Mouse (Mus musculus): ENCODE data around the gene Hnrnpa3. TPM values are rescaled to one million over a fixed set of nuclear protein-coding genes. Genes with fewer than 3 reads are reported as not detected.

Gene Hnrnpa3
- total and polyA plus RNA-seq, 3 experiments = 126 to 437 (median 342) TPM

- no peak overlapping the region for H3K9ac ChIP-seq (ENCODE audit: control insufficient read depth, low read depth, low read length, poor library complexity, severe bottlenecking)
- no peak overlapping the region for H3K4me3 ChIP-seq (ENCODE audit: control insufficient read depth in 1 of 2, insufficient read depth in 1 of 2, low read depth in 2 of 2, low read length in 2 of 2)
- H3K79me2 ChIP-seq (ENCODE audit: control insufficient read depth, insufficient read depth, low read length, poor library complexity) = peaks cover 93% of the 10 kb centered on the region
- peaks cover 13 to 24% of the 10 kb centered on the region in 2 experiments for H3K4me1 ChIP-seq (ENCODE audit: control insufficient read depth in 1 of 2, insufficient read depth in 2 of 2, low read length in 2 of 2)
- H3K27ac ChIP-seq (ENCODE audit: control insufficient read depth, low read depth, low read length) = no peak overlapping the region
- TF ChIP-seq POLR2AphosphoS5 (IDR thresholded peaks at IDR 0.05; ENCODE audit: borderline replicate concordance, low read depth, low read length) (no peak), GATA1 (IDR thresholded peaks at IDR 0.05; ENCODE audit: low read depth, low read length) (no peak), SMC3 (IDR thresholded peaks at IDR 0.05; ENCODE audit: low read depth, low read length) (no peak), EP300 (IDR thresholded peaks at IDR 0.05; ENCODE audit: low read depth in 1 of 2, low read length in 2 of 2) (no peak), SIN3A (IDR thresholded peaks at IDR 0.05; ENCODE audit: low read length) (no peak), MXI1 (IDR thresholded peaks at IDR 0.05; ENCODE audit: low read depth, low read length) (no peak), ZNF384 (IDR thresholded peaks at IDR 0.05; ENCODE audit: low read depth, low read length) (no peak), TBP (IDR thresholded peaks at IDR 0.05; ENCODE audit: low read depth, low read length) (no peak), POLR2A (IDR thresholded peaks at IDR 0.05; ENCODE audit: control insufficient read depth in 1 of 2, insufficient read depth in 1 of 2, low read depth in 1 of 2, low read length in 2 of 2, poor library complexity in 1 of 2) (no peak), ETS1 (IDR thresholded peaks at IDR 0.05; ENCODE audit: low read depth, low read length) (no peak), CHD1 (IDR thresholded peaks at IDR 0.05; ENCODE audit: low read depth, low read length) (no peak), MYC (IDR thresholded peaks at IDR 0.05; ENCODE audit: low read depth, low read length) (no peak), ZC3H11A (IDR thresholded peaks at IDR 0.05; ENCODE audit: low read depth, low read length) (no peak), ZKSCAN1 (IDR thresholded peaks at IDR 0.05; ENCODE audit: low read depth, low read length) (no peak), MAX (IDR thresholded peaks at IDR 0.05; ENCODE audit: low read length) (no peak), RAD21 (IDR thresholded peaks at IDR 0.05; ENCODE audit: low read depth, low read length) (no peak), E2F4 (IDR thresholded peaks at IDR 0.05; ENCODE audit: borderline replicate concordance, low read depth, low read length) (no peak)
- H3K9me3 ChIP-seq (replicated peaks; ENCODE audit: insufficient read depth, low read length) = no peaks in the 10 kb centered on the region
- peaks cover 20 to 46% of the 10 kb centered on the region in 2 experiments for H3K36me3 ChIP-seq (ENCODE audit: control insufficient read depth in 1 of 2, insufficient read depth in 2 of 2, low read length in 2 of 2)
- no peaks in the 10 kb centered on the region for H3K27me3 ChIP-seq (ENCODE audit: control insufficient read depth in 1 of 2, insufficient read depth in 2 of 2, low read length in 2 of 2)
- no peak for DNase-seq (ENCODE audit: low read depth, low spot score)
Measured at GRCm38 (mm10) chr2:75698874-75699273, 39.8 kb downstream of the Hnrnpa3 start.

DNA sequence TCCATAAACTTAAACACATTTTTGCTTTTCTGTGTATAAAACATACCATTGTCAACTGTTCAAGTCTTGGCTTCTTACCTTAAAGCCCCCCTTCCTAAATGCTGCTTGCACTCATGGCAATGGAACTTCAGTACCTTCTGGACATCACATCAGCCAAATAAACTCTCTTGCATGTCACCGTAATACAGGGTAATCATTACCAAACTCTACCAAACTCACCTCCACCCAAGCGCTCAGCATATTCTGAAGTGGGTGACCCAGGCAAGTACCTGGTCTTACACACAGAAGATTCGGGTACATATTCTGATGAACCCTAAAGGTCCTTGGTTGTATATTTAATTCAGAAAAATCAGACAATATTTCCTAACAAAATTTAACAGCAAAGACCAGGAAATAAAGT is 41.5 kb downstream of the Hnrnpa3 start:
- DNase-seq (ENCODE audit: low read depth, low spot score) = no peak
- H3K4me3 ChIP-seq (ENCODE audit: control insufficient read depth in 1 of 2, insufficient read depth in 1 of 2, low read depth in 2 of 2, low read length in 2 of 2) = peak overlapping the region; percentile 15 to 39; a peak in 3 of 4 replicates
- H3K9me3 ChIP-seq (replicated peaks; ENCODE audit: insufficient read depth, low read length) = no peaks in the 10 kb centered on the region
- no peaks in the 10 kb centered on the region for H3K27me3 ChIP-seq (ENCODE audit: control insufficient read depth in 1 of 2, insufficient read depth in 2 of 2, low read length in 2 of 2)
- H3K36me3 ChIP-seq (ENCODE audit: control insufficient read depth in 1 of 2, insufficient read depth in 2 of 2, low read length in 2 of 2) = peaks cover 15 to 44% of the 10 kb centered on the region in 2 experiments
- H3K9ac ChIP-seq (ENCODE audit: control insufficient read depth, low read depth, low read length, poor library complexity, severe bottlenecking) = peak overlapping the region; percentile 97
- H3K4me1 ChIP-seq (ENCODE audit: control insufficient read depth in 1 of 2, insufficient read depth in 2 of 2, low read length in 2 of 2) = peaks cover 13 to 29% of the 10 kb centered on the region in 2 experiments
- H3K27ac ChIP-seq (ENCODE audit: control insufficient read depth, low read depth, low read length) = no peak overlapping the region
- TF ChIP-seq USF1 (IDR thresholded peaks at IDR 0.05; ENCODE audit: low read depth, low read length) = no peak
- no peak for TF ChIP-seq KAT2A (conservative IDR thresholded peaks at IDR 0.05; ENCODE audit: low read depth, low read length)
- no peak for TF ChIP-seq POLR2AphosphoS2 (IDR thresholded peaks at IDR 0.05; ENCODE audit: low read length)
- peaks cover 88% of the 10 kb centered on the region for H3K79me2 ChIP-seq (ENCODE audit: control insufficient read depth, insufficient read depth, low read length, poor library complexity)
